Mouse (Mus musculus) embryonic facial prominence, embryonic 11.5 days (tissue): ENCODE results near the gene Ttll6. TPM values are rescaled to one million over a fixed set of nuclear protein-coding genes. Genes with fewer than 3 reads are reported as not detected.

Source experiments
- ATAC-seq: fragments of 200-750 bp; cut with Nextera tagmentation; replicated peaks from 2 replicates; pipeline ENCODE4 v1.8.0; 2017; ENCODE audit warnings: low read depth; ENCODE audit not compliant: insufficient number of reproducible peaks, low FRiP score, low TSS enrichment
- DNase-seq: peaks from one replicate; pipeline ENCODE4 v3.0.0-alpha.2; 2015; ENCODE audit warnings: low spot score
- H3K27ac ChIP-seq: fragments of 300-500 bp; sonication (generic); replicated peaks from 2 replicates; pipeline ENCODE4 v1.5.1; 2014; ENCODE audit warnings: mild to moderate bottlenecking, low read depth, low read length, control low read depth
- H3K27me3 ChIP-seq: fragments of 300-500 bp; sonication (generic); 2 replicates; pipeline ENCODE4 v1.6.1; 2014; ENCODE audit warnings: mild to moderate bottlenecking, low read length, moderate library complexity, mixed read lengths; ENCODE audit not compliant: control insufficient read depth, insufficient read depth
- H3K36me3 ChIP-seq: fragments of 300-500 bp; sonication (generic); replicated peaks from 2 replicates; pipeline ENCODE4 v1.6.1; 2014; ENCODE audit warnings: low read depth, mild to moderate bottlenecking, low read length, moderate library complexity, mixed read lengths; ENCODE audit not compliant: control insufficient read depth, insufficient read depth
- H3K4me1 ChIP-seq: fragments of 300-500 bp; sonication (generic); 2 replicates; pipeline ENCODE4 v1.6.1; 2014; ENCODE audit warnings: low read length, mixed read lengths; ENCODE audit not compliant: control insufficient read depth, insufficient read depth
- H3K4me2 ChIP-seq: fragments of 300-500 bp; sonication (generic); 2 replicates; pipeline ENCODE4 v1.6.1; 2014; ENCODE audit warnings: low read depth, mild to moderate bottlenecking, control low read depth, low read length, moderate library complexity
- H3K4me3 ChIP-seq: fragments of 300-500 bp; sonication (generic); 2 replicates; pipeline ENCODE4 v1.5.1; 2014; ENCODE audit warnings: low read depth, low read length, control low read depth
- H3K9ac ChIP-seq: fragments of 300-500 bp; sonication (generic); replicated peaks from 2 replicates; pipeline ENCODE4 v1.6.1; 2014; ENCODE audit warnings: mild to moderate bottlenecking, control low read depth, low read length
- H3K9me3 ChIP-seq: fragments of 300-500 bp; sonication (generic); replicated peaks from 2 replicates; pipeline ENCODE4 v1.6.1; 2016; ENCODE audit warnings: mild to moderate bottlenecking, low read length, inconsistent platforms, mixed read lengths; ENCODE audit not compliant: control insufficient read depth
- WGBS: fragments of 180-500 bp; shearing (Covaris S2); extraction: QIAGEN DNeasy Blood & Tissue Kit; methylation state at CpG from one replicate; pipeline ENCODE4 v1.1.7; 2014; 5-methylcytosine and 5-hydroxymethylcytosine counted together
- polyA plus RNA-seq: library from polyadenylated mRNA; unstranded; fragments of >200 nt; fragmentation: Nextera tagmentation; extraction: Ambion mirVana; gene quantifications from 2 replicates; pipeline ENCODE4 v1.2.1, GENCODE M21; 2014

Gene Ttll6
- polyA plus RNA-seq, 1 experiment from 2014 or later: not detected

- no peaks in the 10 kb centered on the region for H3K4me1 ChIP-seq
- H3K9ac ChIP-seq: no peak within 1 kb of the TSS
- H3K27me3 ChIP-seq: peaks cover 94% of the 10 kb centered on the region
- ATAC-seq: no peak
- H3K9me3 ChIP-seq: no peaks in the 10 kb centered on the region
- H3K27ac ChIP-seq: no peak within 1 kb of the TSS
- H3K36me3 ChIP-seq: no peaks in the 10 kb centered on the region
- 0 out of 2 replicates have a peak within 1 kb of the TSS, but pooled peaks have one; percentile 2 for H3K4me2 ChIP-seq
- peak; percentile 55 for DNase-seq
- WGBS: under 1% methylated on average over 35 of the region's 35 CpGs
- no peak within 1 kb of the TSS for H3K4me3 ChIP-seq
Observed at GRCm38 (mm10) chr11:96193521-96194400, 60.2 kb downstream of the Ttll6 start, which contains the start of gene Hoxb13. TSS of gene Hoxb13 (plus strand) at chr11:96194316.

GRCm38 (mm10) chr11:96194401-96194710, 60.8 kb downstream of the Ttll6 start:
- Histone ChIP-seq H3K9me3 (no peaks in the 10 kb centered on the region), H3K27me3 (peaks cover 94% of the 10 kb centered on the region), H3K9ac (no peak overlapping the region), H3K4me1 (no peaks in the 10 kb centered on the region), H3K4me2 (0 out of 2 replicates have a peak overlapping the region, but pooled peaks have one; percentile 2), H3K36me3 (no peaks in the 10 kb centered on the region), H3K4me3 (no peak overlapping the region), H3K27ac (no peak overlapping the region)
- 0% methylated on average over 10 of the region's 10 CpGs for WGBS
- no peak for ATAC-seq
- DNase-seq: no peak

GRCm38 (mm10) chr11:96194961-96195640, 61.5 kb downstream of the Ttll6 start:
- 6% methylated on average over 11 of the region's 11 CpGs for WGBS
- Histone ChIP-seq H3K27me3 (peaks cover 96% of the 10 kb centered on the region), H3K9me3 (no peaks in the 10 kb centered on the region), H3K27ac (no peak overlapping the region), H3K36me3 (no peaks in the 10 kb centered on the region), H3K4me3 (no peak overlapping the region), H3K9ac (no peak overlapping the region), H3K4me1 (no peaks in the 10 kb centered on the region), H3K4me2 (no peak overlapping the region)
- peak; percentile 1 for DNase-seq
- no peak for ATAC-seq

- no peaks in the 10 kb centered on the region for H3K4me1 ChIP-seq
- ATAC-seq (no peak), DNase-seq (peak; percentile 0)
- H3K9ac ChIP-seq: no peak overlapping the region
- H3K9me3 ChIP-seq: no peaks in the 10 kb centered on the region
- no peak overlapping the region for H3K4me2 ChIP-seq
- 2% methylated on average over 20 of the region's 20 CpGs for WGBS
- H3K27ac ChIP-seq: no peak overlapping the region
- H3K36me3 ChIP-seq: no peaks in the 10 kb centered on the region
- H3K4me3 ChIP-seq: no peak overlapping the region
- H3K27me3 ChIP-seq: peaks cover 96% of the 10 kb centered on the region
Observed at GRCm38 (mm10) chr11:96195769-96196280, 62.2 kb downstream of the Ttll6 start.

DNA sequence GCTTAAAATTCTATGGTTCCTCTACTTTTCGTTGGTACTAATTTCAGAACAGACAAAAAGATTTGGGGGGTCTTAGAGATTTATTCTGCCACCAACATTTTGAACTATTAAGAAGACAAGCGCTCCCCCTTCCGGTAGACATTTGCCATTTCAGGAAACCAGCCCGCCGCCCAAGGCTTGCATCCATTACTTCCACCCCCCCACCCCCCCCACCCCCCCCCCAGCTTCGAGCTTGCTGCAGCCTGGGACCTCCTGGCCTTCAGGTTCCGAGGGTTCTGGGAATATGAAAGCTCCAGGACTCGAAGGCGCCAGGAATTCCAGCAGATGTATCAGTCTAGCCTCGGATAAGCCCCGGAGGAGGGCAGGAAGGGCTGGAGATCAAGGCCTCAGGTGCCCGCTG, 65.1 kb downstream of the Ttll6 start:
- Histone ChIP-seq H3K4me3 (no peak overlapping the region), H3K4me2 (no peak overlapping the region), H3K36me3 (no peaks in the 10 kb centered on the region), H3K27me3 (peaks cover 98% of the 10 kb centered on the region), H3K9ac (no peak overlapping the region), H3K27ac (no peak overlapping the region), H3K9me3 (no peaks in the 10 kb centered on the region), H3K4me1 (no peaks in the 10 kb centered on the region)
- ATAC-seq (no peak), DNase-seq (peak; percentile 70)
- WGBS: 2% methylated on average over 12 of the region's 12 CpGs

- H3K27ac ChIP-seq: no peak overlapping the region
- H3K9ac ChIP-seq: no peak overlapping the region
- H3K27me3 ChIP-seq: peaks cover 98% of the 10 kb centered on the region
- no peaks in the 10 kb centered on the region for H3K36me3 ChIP-seq
- ATAC-seq: no peak
- no peak overlapping the region for H3K4me2 ChIP-seq
- no peak overlapping the region for H3K4me3 ChIP-seq
- H3K4me1 ChIP-seq: no peaks in the 10 kb centered on the region
- no peak for DNase-seq
- no peaks in the 10 kb centered on the region for H3K9me3 ChIP-seq
- WGBS: 2% methylated on average over 22 of the region's 22 CpGs
Observed at GRCm38 (mm10) chr11:96199181-96200086, 65.8 kb downstream of the Ttll6 start.

DNA sequence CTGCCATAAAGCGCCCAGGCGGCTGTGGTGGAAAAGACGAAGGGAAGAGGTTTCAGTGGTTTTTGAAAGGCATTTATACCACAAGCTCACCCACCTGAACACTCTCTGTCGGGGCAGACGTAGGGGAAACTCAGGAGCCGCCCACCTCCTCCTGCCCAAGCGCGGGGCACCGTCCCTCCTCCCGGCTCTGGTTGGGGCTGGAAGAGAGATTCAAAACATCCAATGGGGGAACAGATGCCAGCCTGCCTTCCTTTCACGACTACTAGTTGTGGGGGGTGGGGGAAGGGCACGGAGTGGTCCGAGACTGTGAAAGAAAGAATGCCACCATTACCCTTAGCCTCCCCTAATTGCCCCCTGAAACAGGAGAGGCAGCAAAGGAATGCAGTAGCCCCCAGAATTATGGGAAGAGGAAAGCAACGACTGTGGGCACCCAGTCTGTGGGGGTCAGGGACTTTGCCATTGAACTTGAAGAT, 66.6 kb downstream of the Ttll6 start:
- Histone ChIP-seq H3K27me3 (peaks cover 95% of the 10 kb centered on the region), H3K36me3 (no peaks in the 10 kb centered on the region), H3K27ac (no peak overlapping the region), H3K4me3 (no peak overlapping the region), H3K4me1 (no peaks in the 10 kb centered on the region), H3K9me3 (no peaks in the 10 kb centered on the region), H3K4me2 (no peak overlapping the region), H3K9ac (no peak overlapping the region)
- WGBS: under 1% methylated on average over 14 of the region's 14 CpGs
- DNase-seq (no peak), ATAC-seq (no peak)
